Mouse (Mus musculus): Measurements from ENCODE around the gene Oxsr1. TPM values are rescaled to one million over a fixed set of nuclear protein-coding genes. Genes with fewer than 3 reads are reported as not detected.
"Not testable (repeated sequence)": the region's sequence is repeated elsewhere in the genome, so short reads cannot be mapped to it uniquely, and the experiment has no call there.

Gene Oxsr1
- polyA plus RNA-seq (2012; ENCODE audit: insufficient read depth, insufficient read length, missing spikeins), result 18.3 and 19.4 TPM in 2 replicates

DNA sequence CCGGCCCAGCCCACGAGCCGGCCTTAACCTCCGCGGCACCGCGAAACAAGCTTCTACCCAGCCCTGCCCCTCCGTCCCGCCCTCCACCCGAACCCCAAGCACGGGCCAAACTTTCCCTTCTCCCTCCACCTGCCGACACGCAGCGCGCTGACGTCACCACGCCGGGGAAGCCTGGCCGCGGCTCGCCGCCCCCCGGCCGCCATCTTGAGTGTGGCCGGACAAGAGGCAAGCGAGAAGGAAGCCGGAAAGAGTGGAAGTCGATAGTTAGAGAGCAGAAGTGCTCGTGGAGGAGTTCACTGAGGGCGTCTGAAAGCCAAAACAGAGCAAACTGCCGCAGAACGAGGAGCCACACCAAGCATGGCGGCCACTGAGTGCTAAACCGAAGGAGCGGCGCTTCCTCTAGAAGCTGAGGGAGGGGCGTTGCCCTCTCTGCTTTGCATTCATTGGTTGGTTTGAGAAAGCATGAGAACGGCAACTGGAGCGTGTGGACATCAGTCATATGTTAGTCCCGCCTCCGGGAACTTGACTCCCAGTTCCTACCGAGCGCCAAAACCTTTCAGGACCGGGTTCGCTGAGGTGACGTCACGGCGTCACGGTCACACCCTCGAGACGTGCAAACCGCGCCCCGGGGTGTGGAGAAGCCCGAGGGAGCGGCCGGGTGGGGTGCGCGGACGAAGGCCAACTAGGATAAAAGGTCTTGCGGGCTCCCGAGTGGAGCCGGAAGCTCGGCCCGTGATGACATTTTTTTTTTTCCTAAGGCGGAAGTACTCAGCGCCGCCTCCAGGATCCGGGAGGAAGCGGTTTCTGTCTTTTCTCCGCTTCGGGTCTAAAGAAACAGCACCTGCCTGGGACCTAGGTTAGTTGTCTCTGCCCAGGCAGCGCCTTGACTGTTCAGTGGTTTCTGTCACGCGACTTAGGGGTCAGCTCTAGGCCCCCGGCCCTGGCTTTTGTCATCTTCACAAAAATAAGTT, at the start of gene Oxsr1:
TSS of gene Oxsr1 (minus strand) at position 139 of the 971 bp plus-strand sequence.
- Histone ChIP-seq H3K27ac (replicated peaks; ENCODE audit: low read depth, low read length) (peak within 1 kb of the TSS; percentile 97), H3K4me3 (ENCODE audit: insufficient read depth, low read depth, low read length) (peak within 1 kb of the TSS; percentile 72), H3K4me1 (ENCODE audit: control insufficient read depth, insufficient read depth, insufficient read length, low read length) (no peaks in the 10 kb centered on the region)

DNA sequence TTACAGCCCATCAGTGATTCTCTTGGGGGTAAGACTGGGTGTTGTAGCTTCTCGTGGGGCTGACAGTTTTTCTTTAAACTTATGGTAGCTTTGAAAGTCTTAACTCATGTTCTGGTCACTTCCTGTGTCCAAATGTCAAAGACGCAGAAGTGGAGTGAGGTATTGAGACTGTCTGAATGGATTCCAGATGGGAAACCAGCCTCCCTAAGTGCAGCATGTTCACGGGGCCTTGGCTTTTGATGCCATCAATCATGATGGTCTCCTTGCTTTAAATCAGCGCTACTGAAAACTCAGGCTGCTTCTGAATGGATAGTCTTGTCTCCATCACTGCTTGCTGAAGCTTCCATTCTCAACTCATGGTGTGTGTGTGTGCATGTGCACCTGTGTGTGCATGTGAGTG, 49.0 kb upstream of the Oxsr1 start:
- Histone ChIP-seq H3K4me1 (ENCODE audit: control insufficient read depth, insufficient read depth, insufficient read length, low read length) (no peaks in the 10 kb centered on the region), H3K4me3 (ENCODE audit: insufficient read depth, low read depth, low read length) (no peak overlapping the region), H3K27ac (replicated peaks; ENCODE audit: low read depth, low read length) (no peak overlapping the region)

DNA sequence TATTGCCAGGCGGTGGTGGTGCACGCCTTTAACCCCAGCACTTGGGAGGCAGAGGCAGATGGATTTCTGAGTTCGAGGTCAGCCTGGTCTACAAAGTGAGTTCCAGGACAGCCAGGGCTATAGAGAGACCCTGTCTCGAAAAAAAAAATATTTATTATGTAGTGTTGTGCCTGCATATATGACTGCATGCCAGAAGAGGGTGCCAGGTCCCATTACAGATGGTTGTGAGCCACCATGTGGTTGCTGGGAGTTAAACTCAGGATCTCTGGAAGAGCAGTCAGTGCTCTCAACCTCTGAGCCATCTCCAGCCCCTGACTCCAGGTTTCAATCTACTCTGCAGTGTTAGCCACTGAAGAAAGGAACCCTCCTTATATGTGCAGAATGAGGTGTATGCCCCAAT, 48.5 kb upstream of the Oxsr1 start:
- not testable (repeated sequence) for H3K4me1 ChIP-seq (ENCODE audit: control insufficient read depth, insufficient read depth, insufficient read length, low read length); H3K4me3 ChIP-seq (ENCODE audit: insufficient read depth, low read depth, low read length); H3K27ac ChIP-seq (replicated peaks; ENCODE audit: low read depth, low read length)

DNA sequence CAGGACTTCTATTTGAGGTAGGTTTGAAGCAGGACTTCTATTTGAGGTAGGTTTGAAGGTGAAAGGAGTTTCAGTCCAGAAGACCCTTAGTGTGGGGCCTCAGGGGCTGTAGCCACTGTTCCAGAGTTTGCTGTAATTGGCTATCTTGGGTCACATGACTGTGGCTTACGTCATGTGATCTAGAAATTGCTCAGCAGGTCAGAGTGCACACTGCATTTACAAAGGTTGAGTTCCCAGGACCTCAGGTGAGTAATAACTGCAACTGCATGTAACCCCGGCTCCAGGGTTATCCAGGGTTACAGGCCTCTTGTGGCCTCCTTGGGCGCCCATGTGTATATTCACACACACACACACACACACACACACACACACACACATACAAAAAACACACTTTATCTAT, 46.1 kb upstream of the Oxsr1 start:
- no peak overlapping the region for H3K27ac ChIP-seq (replicated peaks; ENCODE audit: low read depth, low read length)
- H3K4me1 ChIP-seq (ENCODE audit: control insufficient read depth, insufficient read depth, insufficient read length, low read length), result no peaks in the 10 kb centered on the region
- H3K4me3 ChIP-seq (ENCODE audit: insufficient read depth, low read depth, low read length), result no peak overlapping the region

- no peak within 1 kb of the TSS for H3K27ac ChIP-seq (replicated peaks; ENCODE audit: low read depth, low read length)
- no peaks in the 10 kb centered on the region for H3K4me1 ChIP-seq (ENCODE audit: control insufficient read depth, insufficient read depth, insufficient read length, low read length)
- no peak within 1 kb of the TSS for H3K4me3 ChIP-seq (ENCODE audit: insufficient read depth, low read depth, low read length)
These were observed 43.1 kb upstream of the Oxsr1 start, which contains the start of gene Slc22a14 for GRCm38 (mm10) chr9:119365284-119365683. Gene Slc22a14 (minus strand): TSS chr9:119365553.

GRCm38 (mm10) chr9:119363229-119363628, 41.0 kb upstream of the Oxsr1 start:
- Histone ChIP-seq H3K4me3 (ENCODE audit: insufficient read depth, low read depth, low read length) (no peak overlapping the region), H3K4me1 (ENCODE audit: control insufficient read depth, insufficient read depth, insufficient read length, low read length) (no peaks in the 10 kb centered on the region), H3K27ac (replicated peaks; ENCODE audit: low read depth, low read length) (no peak overlapping the region)

GRCm38 (mm10) chr9:119361416-119361815, 39.2 kb upstream of the Oxsr1 start:
- H3K27ac ChIP-seq (replicated peaks; ENCODE audit: low read depth, low read length), result no peak overlapping the region
- no peaks in the 10 kb centered on the region for H3K4me1 ChIP-seq (ENCODE audit: control insufficient read depth, insufficient read depth, insufficient read length, low read length)
- no peak overlapping the region for H3K4me3 ChIP-seq (ENCODE audit: insufficient read depth, low read depth, low read length)

GRCm38 (mm10) chr9:119358058-119358429, 35.8 kb upstream of the Oxsr1 start:
- Histone ChIP-seq H3K4me1 (ENCODE audit: control insufficient read depth, insufficient read depth, insufficient read length, low read length) (no peaks in the 10 kb centered on the region), H3K4me3 (ENCODE audit: insufficient read depth, low read depth, low read length) (peak overlapping the region; percentile 14; the same call in 1 of the 2 replicates), H3K27ac (replicated peaks; ENCODE audit: low read depth, low read length) (no peak overlapping the region)

DNA sequence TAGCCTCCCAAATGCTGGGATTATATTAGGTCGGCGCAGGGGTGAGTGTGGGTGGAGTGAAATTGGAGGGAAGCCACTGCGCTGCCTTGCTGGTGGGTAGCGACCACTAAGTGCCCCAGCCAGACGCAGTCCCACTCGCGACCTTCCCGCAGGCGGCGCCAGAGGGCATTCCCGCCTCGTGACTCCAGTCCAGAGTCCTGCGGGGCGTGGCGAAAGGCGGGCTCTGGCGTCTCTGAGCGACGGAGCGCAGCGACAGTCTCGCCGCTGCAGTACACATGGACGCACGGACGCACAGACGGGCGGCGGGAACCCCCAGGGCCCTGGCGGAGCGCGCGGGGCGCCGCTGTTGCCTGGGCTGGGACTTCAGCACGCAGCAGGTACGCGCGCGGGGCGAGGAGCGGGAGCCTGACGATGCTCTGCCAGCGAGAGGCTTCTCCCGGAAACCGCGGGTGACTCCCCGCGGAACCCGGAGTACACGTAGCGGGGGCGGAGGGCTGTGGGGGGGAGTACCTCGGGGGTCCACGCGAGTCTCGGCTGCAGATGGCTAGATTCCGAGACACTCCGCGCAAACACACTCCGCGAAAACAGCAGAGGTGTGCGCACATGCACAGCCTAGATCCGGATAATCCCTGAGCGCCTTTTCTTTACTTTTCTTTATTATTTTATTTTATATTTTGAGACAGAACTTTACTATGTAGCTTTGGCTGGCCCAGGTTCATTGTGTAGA, 35.3 kb upstream of the Oxsr1 start, which contains the start of gene Xylb:
TSS of gene Xylb (plus strand) at position 51 of the 727 bp plus-strand sequence.
- no peak within 1 kb of the TSS for H3K27ac ChIP-seq (replicated peaks; ENCODE audit: low read depth, low read length)
- H3K4me1 ChIP-seq (ENCODE audit: control insufficient read depth, insufficient read depth, insufficient read length, low read length), result no peaks in the 10 kb centered on the region
- peak within 1 kb of the TSS; percentile 76 for H3K4me3 ChIP-seq (ENCODE audit: insufficient read depth, low read depth, low read length)

DNA sequence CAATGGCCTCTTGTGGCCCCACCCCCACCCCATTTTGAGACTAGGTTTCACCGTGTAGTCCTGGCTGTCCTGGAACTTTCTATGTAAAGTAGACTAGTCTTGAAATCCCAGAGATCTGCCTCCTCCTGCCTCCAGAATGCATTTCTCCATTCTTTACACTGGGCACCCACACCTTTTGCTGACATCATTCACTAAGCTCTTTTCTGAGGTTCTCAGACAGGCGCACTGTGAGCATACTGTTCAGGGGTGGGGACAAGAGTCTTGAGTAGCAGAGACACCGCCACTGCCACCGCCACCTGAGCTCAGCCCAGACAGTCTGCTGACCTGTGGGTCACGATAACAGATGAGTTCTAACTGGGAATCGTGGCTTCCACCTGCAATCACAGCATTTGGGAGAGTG, 33.7 kb upstream of the Oxsr1 start:
- H3K4me1 ChIP-seq (ENCODE audit: control insufficient read depth, insufficient read depth, insufficient read length, low read length), result no peaks in the 10 kb centered on the region
- no peak overlapping the region for H3K4me3 ChIP-seq (ENCODE audit: insufficient read depth, low read depth, low read length)
- H3K27ac ChIP-seq (replicated peaks; ENCODE audit: low read depth, low read length), result no peak overlapping the region

GRCm38 (mm10) chr9:119353926-119354325, 31.7 kb upstream of the Oxsr1 start:
- no peak overlapping the region for H3K27ac ChIP-seq (replicated peaks; ENCODE audit: low read depth, low read length)
- H3K4me1 ChIP-seq (ENCODE audit: control insufficient read depth, insufficient read depth, insufficient read length, low read length), result no peaks in the 10 kb centered on the region; the same call in 1 of the 2 replicates
- H3K4me3 ChIP-seq (ENCODE audit: insufficient read depth, low read depth, low read length), result no peak overlapping the region

DNA sequence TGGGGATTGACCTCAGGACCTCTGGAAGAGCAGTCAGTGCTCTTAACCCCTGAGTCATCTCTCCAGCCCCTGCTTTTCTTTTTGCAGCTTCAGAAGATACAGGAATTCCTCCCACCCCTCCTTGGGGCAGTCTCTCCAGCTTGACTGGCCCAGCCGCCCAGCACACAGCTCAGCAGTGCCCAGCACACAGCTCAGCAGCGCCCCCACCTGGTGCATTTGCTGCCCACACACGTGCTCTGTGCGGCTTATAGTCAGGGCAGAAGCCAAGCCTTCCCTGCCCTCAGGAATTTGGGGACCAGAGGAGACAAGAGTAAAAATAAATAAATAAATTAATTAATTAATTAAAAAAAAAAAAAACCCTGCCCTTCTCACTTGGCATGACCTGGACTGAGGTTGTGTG, 29.8 kb upstream of the Oxsr1 start:
- H3K27ac ChIP-seq (replicated peaks; ENCODE audit: low read depth, low read length), result no peak overlapping the region
- H3K4me1 ChIP-seq (ENCODE audit: control insufficient read depth, insufficient read depth, insufficient read length, low read length), result no peaks in the 10 kb centered on the region; the same call in 1 of the 2 replicates
- H3K4me3 ChIP-seq (ENCODE audit: insufficient read depth, low read depth, low read length), result no peak overlapping the region

DNA sequence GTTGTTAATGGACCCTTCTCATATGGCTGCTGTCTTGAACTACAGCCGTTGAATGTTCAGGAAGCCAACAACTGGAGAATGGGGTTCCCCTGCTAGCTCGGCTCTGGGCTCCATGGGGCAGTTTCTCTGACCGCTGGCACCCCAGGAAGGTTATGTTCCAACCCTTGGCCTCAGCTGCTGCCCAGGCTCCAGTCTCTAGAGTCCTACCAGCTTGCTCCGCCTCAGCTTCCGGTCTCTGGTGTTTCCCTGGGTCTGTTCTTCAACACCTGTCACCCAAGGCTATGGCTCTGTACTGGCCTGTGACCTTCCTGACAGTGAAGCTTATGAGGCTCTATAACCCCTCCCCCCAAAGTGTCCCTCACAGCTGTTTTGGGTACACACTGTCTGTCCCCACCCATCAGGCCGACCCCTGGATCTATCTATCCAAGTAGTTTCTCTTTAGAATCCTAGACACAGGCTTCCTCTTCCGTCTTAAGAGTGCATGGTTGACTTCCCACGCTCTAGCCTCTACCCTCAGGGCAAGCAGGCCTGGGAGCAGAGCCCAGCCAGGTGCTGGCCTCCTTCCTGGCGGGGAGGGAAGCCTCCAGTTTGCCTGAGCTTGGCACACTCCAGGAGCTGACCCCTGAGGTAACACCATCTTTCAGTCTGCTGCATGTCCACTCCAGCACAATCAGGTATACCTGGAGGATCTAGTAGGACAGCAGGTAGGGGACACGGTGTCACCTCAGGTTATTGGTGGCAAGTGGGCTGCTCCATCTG, 28.9 kb upstream of the Oxsr1 start:
- H3K4me1 ChIP-seq (ENCODE audit: control insufficient read depth, insufficient read depth, insufficient read length, low read length), result no peaks in the 10 kb centered on the region; the same call in 1 of the 2 replicates
- H3K27ac ChIP-seq (replicated peaks; ENCODE audit: low read depth, low read length), result peak overlapping the region; percentile 23
- no peak overlapping the region for H3K4me3 ChIP-seq (ENCODE audit: insufficient read depth, low read depth, low read length)

- Histone ChIP-seq H3K4me3 (ENCODE audit: insufficient read depth, low read depth, low read length) (no peak overlapping the region), H3K4me1 (ENCODE audit: control insufficient read depth, insufficient read depth, insufficient read length, low read length) (no peaks in the 10 kb centered on the region; the same call in 1 of the 2 replicates), H3K27ac (replicated peaks; ENCODE audit: low read depth, low read length) (no peak overlapping the region)
These were observed 28.3 kb upstream of the Oxsr1 start for GRCm38 (mm10) chr9:119350531-119350930.

DNA sequence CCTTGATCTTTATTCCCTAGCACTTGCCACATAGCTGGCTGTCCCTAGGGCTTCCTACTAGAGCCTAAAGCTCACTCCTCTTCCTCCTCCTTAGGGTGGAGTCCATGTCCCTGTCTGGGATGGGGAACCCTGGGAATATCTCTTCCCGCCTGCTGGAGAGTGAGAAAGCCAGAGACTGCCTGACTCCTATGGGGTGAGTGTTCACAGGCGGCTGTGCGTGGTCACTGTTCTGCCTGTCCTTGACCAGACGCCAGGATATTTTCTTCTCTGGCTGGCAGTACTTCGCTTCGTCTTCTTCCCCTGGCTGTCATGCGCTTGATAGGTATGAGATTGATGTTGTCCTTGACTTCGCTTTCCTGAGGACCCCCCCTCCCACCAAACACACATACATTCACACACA, 24.1 kb upstream of the Oxsr1 start:
- H3K4me1 ChIP-seq (ENCODE audit: control insufficient read depth, insufficient read depth, insufficient read length, low read length), result peaks cover 7% of the 10 kb centered on the region
- no peak overlapping the region for H3K27ac ChIP-seq (replicated peaks; ENCODE audit: low read depth, low read length)
- no peak overlapping the region for H3K4me3 ChIP-seq (ENCODE audit: insufficient read depth, low read depth, low read length)

All from brown adipose tissue, adult 24 weeks (tissue).